Mouse (Mus musculus): ENCODE data around the gene Zfp277.

Gene Zfp277

DNA sequence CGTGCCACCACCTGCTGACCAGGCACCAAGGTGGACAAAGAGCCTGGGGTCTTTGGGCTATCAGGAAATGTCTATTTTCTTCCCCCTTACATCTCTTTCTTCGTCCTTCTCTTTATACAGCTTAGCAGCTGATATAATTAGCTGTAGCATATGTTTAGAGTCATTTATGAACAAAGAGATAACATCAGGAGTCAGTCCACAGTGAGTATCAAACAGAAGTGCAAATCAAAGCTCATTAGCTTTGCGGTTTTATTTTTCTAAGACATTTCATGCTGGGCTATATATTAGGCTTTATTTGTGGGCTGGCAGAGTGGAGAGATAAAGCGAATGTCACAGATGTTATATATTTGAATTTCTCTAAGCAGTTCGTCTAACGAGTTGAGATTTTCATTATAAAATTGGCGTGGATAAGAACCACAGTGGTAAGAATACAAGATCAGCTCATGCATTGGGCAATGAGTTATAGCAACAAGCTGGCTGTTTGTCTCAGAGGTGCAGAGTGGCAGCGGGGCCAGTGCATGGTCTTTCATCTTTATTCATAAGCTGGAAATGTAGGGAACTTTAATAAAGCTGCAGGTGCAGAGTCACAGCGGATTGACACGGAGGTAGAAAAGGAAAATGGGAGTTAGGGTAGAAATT lies 98.5 kb downstream of the Zfp277 start:
- DNase-seq: no peak

DNA sequence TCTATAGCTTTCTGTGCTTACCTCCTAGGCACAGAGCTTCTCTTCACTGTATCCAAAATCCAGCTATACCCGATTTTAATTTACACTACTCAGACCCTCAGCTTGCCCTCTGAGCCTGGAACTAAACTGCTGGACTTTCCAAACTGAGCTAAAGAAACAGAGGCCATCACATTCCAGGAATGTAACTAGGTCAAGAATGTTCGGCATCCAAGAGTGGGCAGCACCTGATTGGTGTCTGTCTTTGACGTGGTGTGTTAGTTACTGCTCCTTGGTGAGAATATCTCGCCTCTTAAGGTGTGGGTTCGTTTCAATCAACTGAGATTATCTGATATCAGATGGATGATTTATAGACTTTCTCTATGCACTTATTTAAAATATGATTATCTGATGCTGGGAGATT lies 104.3 kb downstream of the Zfp277 start:
- no peak for DNase-seq

DNA sequence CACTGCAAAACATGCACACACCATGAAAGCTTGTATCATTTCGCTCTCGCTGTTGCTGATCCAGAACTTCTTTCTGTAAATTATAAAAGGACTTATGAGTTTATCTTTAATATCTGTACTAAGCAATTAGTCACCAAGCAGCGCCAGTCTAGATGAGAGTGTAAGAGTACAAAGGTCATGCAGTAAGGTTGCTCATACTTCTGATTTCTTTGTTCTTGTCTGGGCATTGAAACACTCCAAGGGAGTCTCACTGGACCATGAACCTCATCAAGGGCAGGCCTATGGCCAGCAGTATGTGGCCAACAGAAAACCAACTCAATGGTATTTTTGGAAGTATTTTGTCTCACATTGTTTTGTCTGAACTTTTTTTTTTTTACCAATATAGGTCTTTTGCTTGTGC lies 110.4 kb downstream of the Zfp277 start:
- DNase-seq: no peak

GRCm38 (mm10) chr12:40331467-40331866 lies 114.2 kb downstream of the Zfp277 start:
- DNase-seq: no peak

DNA sequence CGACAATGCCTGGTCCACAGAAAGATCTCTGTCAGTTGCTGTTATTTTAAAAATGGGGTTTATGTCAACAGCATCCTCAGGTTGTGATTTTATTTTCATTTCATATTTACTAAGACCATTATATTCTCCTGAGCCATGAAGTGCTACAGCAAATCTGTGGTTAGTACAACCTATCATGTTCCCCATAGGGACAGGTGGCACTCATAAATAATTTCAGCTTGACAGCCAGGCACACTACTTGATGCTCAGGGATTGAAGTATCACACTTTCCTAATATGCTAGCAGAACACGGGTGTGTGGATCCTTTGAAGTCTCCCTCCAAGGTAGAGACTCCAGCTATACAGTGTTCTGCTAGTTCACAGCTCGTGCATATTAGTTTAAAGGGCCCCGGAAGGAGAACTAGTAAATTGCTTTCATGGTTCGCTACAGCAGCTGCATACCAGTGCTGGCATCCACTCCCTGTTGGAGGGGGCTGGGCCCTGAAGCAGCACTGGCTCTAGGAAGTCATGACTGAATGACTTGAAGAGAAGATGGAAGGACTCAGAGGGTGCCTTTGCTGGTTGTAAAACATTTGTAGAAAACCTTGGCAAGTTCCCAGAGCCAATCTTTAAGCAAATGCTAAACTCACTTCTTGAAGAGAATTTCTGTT lies 118.6 kb downstream of the Zfp277 start:
- DNase-seq: no peak

DNA sequence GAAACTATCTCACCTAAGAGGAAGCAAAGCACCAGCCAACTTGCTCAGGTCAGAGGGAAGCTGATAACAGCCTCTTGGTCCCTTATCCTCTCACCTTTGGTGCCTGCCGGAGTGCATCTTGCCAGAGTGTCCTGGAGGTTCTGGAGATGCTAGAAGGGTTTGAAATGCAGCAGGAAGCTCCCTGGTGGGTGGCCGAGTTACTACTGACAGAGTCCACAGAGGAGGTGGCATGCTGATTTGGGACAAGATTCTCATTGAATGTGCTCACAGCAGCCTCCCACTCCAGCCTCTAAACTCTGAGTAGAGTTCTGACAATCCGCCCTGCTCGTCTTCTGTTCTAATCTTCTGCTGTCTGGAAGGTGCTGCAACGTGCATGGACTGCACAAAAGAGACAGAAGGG lies 120.1 kb downstream of the Zfp277 start:
- no peak for DNase-seq

DNA sequence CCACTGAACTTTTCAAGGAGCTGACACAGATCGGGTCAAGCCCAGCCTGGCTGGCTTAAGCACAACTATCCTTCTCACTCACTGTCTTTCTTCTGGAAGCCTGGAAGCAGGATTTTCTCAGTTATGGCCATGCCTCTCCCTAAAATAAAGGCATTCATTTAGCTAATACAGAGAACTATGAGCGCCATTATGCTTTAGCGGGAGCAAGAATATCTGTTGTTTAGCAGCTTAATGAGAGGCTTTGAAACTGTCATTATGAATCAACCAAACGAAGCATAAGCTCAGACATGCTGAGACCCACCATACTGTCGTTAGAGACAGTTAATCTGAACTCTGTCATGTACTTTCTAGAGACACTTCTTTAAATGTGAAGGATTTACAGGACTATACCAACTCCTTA lies 120.9 kb downstream of the Zfp277 start:
- DNase-seq: no peak

DNA sequence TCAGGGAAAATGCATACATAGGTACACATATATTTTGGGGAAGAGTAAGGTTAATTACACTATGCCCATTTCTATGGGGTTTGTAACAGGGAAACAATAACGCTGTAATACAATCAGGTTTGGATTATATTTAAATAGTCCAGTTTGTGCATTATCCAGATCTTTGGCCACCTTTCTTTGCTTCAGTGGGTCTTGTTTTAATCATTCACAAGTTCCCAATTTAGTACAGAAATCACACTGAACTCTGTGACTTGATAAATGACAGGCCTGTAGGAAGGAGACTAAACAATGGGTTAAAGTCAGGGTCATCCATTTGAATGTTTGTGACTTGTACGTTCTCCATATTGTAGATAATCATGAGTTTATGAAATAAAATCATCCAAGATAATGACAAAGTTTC lies 130.6 kb downstream of the Zfp277 start:
- DNase-seq: no peak

DNA sequence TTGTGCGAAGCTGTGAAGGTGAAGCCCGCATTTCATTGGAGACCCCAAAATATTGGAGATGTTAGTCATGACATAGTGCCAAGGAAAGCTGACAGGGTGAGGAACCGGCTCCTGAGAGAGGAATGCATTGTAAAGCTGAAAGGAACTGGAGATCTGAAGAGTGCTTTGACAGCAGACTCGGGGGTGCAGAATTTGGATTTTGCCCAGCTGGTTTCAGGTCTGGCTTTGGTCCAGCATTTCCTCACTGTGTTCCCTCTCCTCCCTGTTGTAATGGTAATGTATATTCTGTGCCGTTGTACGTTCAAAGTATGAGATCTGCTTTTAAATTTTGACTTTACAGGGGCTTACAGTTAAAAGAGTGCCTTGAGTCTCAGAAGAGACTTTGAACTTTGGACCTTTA lies 141.7 kb downstream of the Zfp277 start:
- DNase-seq: no peak

GRCm38 (mm10) chr12:40298636-40299035 lies 147.1 kb downstream of the Zfp277 start:
- DNase-seq: no peak

DNA sequence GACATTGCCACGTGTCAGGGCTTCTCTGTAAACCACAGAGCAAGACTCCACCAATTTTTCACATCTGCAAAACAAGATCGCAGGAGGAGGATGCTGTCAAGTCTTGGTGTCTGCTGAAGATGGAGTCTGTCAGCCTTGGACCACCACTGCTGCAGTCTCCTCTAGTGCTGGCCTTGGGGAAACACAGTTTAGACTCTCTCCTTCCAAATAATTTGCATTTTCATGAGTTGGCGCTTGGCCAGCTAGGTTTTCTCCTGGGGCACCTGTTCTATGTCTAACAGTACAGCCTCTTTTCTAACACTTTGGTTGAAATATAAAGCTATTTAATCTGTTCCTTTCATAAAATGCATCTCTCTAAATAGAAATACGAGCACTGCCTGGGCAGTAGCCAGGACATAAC lies 159.2 kb downstream of the Zfp277 start:
- DNase-seq: no peak

DNA sequence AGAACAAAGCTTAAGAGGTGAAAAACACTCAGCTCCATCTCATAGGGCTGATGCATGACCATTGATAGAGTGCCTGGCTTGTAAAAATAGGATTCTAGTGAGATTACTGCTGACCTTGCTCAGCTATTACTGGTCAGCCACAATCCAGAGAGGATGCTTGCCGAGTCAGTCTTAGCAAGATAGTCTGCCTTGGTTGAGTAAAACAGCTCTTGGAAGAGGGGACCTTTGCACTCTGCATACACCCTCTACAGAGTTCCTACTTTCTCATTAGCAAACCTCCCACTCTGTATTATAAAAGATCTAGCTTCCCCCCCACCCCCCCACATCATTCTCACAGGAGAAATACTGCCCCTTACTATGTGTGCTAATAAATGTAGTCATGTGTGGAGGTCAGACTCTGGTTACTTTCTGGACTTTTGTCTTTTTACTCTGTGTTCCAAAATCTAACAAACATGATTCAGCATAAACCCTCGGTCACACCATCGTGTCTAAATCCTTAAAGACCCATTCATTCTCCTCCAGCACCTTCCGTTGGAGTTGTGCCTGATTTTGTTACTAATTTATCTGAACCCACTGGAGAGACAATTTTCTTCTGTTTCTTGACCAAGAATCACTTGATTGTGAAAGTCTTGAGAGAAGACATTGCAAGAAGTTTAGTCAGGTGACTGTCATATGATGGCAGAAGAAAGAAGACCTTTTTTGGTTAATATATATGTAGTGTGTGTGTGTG lies 164.9 kb downstream of the Zfp277 start:
- DNase-seq: no peak

GRCm38 (mm10) chr12:40277581-40277980 lies 168.1 kb downstream of the Zfp277 start:
- no peak for DNase-seq

DNA sequence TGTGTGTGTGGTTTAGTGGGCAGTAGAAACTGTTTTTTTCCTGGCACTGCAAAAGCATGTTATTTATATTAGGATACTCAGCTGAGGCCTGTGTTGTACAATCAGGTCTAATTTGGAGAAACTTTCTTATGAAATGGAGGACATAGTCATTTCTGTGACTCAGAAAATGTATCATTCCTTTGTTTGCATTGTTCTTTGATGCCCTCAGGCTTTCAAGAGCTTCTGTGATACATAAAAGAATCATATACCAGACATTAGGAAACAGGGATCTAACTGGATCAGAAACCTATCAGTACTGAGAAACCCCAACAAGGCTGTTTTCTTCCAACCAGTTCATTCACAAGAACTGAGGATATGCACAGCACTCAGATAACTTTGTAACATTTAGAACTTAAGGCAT lies 170.8 kb downstream of the Zfp277 start:
- no peak for DNase-seq

DNA sequence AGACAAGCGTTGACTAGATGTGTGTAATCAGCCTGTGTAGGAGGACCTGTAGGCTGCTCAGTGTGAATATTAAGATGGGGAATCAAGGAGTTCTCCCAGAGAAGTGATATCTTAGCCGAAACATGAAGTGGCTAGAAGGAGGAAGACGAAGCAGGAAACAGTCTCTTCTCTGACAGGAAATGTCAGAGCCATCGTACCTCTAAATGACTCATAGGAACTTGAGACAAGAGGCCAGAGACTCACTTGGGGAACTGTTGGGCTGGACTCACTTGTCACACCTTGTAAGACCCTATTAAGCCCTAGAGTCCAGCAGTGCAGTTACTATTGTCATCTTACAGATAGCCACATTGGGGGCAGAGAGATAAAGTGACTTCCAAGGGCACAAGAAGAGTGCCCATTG lies 172.4 kb downstream of the Zfp277 start:
- DNase-seq: no peak

DNA sequence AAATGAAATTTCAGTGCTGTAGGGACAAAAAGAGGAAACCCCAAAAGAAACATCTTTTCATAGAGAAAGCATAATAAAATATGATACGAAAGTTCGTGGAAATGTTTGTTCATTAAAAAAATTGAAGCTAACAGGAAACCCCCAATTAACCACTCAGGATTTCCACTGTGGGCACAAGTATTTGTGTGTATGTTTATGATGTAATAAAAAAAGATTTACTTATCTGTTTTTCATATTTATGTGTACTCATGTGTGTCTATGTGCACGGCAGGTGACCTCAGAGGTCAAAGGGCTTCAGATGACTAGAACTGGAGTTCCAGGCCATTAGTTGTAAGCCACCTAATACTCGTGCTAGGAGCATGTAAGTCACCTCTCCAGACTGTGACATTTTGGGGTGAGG lies 173.0 kb downstream of the Zfp277 start:
- DNase-seq: no peak

DNA sequence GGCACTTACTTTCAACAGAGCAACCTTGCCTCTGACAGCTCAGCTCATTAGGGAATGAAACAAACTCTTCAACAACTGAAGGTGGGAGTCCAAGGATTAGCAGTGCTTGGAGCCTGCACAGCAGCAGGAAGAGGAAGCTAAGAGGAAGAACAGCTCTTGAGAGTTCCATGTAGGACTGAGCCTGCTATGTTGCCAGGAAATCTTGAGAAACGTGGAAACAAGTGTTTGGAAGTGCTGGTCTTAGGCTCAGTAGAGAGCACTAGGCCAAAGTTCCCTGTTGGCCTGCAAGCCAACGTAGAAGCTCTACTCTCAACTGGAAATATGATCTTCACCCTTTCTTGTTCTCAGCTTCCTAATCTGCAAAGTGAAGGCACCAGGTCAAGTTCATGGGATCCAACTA lies 177.4 kb downstream of the Zfp277 start:
- no peak for DNase-seq
